Mouse (Mus musculus): ENCODE results near the gene Dusp10.

The Dusp10 gene

DNA sequence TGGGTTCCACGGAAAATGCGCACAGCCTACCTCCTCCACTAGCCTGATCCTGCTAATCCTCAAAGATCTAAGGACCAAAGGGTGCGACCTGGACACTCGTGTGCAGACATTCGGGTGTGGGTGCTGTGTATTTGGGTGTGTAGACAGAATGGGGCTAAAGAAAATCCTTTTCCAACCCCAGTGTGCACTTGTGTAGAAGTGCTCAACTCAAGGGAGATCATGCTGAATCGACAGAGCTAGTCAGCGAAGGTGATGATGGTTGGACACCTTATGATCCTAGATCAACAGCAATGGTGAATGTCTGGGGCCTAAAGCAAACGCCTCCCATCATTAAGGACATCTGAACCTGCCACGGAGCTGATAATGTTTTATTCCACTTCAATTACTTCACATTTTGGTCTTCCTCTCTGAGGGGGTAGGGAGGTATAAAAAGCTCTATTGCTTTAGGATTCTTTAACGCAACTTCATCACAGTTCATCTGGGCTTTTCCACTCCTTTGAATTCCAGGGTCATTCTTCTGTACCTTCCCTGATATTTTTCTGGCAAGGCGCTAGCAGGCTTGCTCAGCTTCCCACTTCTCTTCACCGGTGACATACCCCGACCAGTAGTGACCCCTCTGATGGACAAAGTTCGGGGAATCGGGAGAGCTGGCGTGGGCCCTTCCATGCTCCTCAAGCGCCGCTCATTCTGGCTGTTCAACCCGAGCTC, 19.7 kb downstream of the Dusp10 start:
- DNase-seq, result no peak

DNA sequence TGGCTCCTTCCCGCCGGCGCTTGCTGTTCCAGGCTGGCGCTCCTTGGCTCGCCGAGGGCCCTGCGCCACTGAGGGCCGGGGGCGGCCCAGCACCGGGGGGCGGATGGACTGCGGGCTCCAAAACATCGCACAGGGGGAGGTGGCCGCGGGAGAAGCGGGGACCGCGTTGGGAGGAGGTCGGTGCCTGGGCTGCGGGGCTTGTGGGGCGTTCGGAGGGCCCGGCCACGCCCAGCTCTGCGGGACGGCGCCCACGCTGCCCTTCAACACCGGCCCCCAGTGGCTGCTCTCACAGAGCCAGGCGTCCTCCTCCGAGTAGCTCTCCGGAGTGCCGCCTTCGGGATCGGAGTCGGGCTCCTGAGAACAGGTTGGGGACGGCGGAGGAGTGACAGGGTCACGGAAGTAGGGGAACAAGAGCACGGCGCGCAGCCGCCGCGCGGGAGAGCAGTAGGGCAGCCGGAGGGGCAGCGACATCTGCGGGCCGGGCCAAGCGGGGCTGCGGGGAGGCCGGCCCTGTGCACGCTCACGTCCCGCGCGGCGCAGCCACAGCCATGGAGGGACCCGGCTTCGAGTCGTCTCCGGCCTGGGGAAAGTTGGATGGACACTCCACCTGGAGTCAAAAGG, 20.4 kb downstream of the Dusp10 start:
- DNase-seq, result no peak

DNA sequence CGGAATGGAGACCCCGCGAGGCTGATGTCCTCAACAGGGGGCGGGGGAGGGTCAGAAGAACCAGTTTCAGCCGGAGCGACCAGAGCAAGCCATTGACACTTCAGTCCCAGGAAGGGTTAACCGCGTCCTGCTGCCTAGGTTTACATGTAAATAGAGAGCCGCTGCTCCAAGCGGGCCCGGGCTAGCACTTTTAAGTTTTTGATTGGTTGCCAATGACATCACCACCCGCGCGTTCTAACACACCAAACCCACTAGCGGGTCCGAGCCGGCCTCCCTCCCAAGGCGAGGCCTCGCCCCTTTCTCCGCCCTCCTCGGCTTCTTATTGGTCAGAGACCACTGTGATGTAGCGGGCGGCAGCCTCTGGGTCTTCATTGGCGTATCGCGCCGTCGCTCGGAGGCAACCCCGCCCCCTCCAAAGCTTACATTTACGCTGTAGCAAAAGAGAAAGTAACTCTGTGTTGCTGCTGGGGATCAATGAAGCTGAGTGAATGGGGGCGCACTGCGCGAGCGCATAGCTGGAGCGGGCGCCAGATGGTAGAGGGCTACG, 21.0 kb downstream of the Dusp10 start, which contains the start of gene 1700056E22Rik:
TSS of gene 1700056E22Rik (minus strand) at position 291 of the 547 bp plus-strand sequence.
- peak; percentile 100 for DNase-seq

DNA sequence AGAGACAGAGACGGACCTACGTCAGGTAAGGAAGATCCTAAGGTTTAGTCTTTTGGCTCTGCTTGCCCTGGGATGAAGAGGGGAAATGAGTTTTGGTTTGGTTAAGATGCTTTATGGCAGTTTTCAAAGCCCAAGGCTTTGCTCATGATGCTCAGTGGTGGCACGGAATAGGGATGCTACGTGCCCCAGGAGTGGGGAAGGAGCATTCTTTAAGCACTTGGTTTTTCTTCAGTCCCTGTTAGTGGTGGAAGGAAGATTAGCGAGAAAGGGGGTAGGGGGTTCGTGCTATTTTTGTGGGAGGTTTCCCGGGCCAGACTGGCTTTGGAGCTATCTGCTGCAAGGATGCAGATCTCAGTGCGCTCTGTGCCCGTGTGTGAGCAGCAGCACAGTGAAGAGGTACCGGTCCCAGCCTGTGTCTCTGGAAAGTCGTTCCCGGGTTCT, 21.7 kb downstream of the Dusp10 start:
- no peak for DNase-seq

- no peak for DNase-seq
These were observed 22.3 kb downstream of the Dusp10 start for GRCm38 (mm10) chr1:184035346-184035903.

- no peak for DNase-seq
These were observed 24.7 kb downstream of the Dusp10 start for GRCm38 (mm10) chr1:184037802-184038201.

- DNase-seq, result no peak
These were observed 26.2 kb downstream of the Dusp10 start for GRCm38 (mm10) chr1:184039301-184039700.

GRCm38 (mm10) chr1:184040181-184040580, 27.1 kb downstream of the Dusp10 start:
- no peak for DNase-seq

DNA sequence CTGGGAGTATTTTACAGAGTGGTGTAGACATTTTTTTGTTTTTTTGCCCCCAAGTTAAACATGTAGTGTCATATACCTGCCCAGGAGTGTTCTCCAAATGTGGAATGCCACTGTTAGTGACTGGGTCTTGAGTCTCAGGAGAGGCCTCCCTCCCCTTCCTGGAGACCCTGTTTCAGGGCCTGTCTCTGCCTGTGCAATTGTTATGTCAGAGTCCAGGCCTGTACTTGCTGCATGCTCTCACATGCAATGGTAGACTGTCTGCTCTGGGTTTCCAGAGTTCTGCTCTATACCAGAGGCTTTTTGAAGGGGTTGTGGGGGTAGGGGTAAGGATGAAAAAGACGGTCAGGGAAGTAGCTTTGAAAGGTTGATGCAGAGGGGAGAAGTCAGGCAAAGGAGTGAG, 27.8 kb downstream of the Dusp10 start:
- no peak for DNase-seq

GRCm38 (mm10) chr1:184041778-184042573, 28.9 kb downstream of the Dusp10 start:
- DNase-seq, result no peak

GRCm38 (mm10) chr1:184042745-184043144, 29.6 kb downstream of the Dusp10 start:
- no peak for DNase-seq

GRCm38 (mm10) chr1:184043391-184043790, 30.3 kb downstream of the Dusp10 start:
- DNase-seq, result peak; percentile 29

DNA sequence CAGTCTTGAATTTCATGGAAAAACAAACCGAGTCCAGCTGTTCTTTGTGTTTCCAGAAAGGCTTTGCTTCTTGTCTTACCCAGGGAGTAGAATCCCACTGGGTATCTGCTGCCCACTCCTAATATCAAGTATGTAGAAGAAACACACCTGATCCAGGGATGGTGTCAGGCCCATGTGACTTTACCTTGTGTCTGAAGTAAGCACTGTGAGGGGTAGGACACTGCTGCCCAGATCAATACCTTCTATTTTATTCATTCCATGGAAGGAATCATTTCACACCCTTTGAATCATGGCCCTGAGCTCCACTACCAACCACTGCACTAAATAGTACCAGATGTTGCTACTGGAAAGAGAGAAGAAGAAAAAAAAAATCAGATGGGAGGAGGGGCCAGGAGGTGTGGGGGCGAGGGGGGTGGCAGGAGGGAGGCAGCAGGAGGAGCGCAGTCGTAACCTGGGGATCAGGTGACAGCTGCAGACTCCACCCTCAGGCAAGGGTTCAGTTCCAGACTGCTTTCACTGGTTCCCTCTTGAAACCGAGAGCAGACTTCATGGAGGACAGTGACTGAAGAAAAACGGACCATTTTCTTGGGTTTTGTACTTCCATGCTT, 33.1 kb downstream of the Dusp10 start:
- no peak for DNase-seq

DNA sequence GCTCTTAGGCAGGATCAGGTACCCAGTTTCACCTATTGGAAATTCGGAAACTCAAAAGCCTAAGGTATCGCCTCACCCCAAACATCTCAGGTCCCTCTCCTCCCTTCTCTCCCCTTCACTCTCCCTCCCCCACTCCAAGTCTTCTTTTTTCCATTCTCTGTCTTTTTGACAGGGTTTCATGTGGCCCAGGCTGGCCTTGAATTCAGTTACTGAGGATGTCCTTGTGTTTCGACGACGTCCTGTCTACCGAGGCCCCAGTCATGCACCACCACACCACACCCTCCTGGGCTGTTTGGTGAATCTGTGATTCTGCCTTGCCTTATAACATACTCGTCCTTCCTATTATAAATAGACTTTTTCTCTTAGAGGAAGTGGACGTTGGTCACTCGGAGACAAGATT, 34.7 kb downstream of the Dusp10 start:
- DNase-seq, result no peak

DNA sequence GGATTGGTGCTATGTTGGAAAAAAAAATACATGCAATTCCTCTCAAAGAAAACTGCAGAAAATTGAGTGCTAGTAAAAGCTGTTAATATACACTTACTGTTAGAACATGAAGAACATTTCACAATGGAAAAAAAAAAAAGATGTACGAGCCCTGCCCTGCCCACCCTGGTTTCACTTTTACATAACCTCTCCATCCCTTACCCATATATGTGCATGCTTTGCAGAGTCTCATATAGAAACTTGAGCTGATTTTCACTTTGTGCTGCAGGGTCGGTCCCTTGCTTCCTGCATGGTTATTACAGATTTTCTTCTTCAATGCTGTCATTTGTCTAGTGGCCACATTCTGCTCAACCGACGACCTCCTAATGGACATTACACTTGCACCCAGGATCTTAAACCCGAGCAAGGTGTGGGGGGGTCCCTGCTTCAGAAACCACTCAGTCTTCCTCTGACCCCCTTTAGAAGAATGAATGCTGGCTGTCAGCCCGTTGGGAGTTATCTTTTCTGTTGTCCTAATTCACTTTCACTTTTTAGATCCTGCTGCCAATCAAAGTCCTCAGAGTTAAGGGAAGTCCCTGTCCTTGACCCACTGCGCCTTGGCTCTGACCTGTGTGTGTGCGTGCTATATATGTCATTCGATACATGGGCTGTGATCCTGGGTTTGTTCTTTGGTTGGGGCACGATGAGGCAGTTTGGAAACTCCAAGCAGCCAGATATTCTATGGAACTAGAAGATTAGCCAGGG, 35.7 kb downstream of the Dusp10 start:
- DNase-seq, result no peak

DNA sequence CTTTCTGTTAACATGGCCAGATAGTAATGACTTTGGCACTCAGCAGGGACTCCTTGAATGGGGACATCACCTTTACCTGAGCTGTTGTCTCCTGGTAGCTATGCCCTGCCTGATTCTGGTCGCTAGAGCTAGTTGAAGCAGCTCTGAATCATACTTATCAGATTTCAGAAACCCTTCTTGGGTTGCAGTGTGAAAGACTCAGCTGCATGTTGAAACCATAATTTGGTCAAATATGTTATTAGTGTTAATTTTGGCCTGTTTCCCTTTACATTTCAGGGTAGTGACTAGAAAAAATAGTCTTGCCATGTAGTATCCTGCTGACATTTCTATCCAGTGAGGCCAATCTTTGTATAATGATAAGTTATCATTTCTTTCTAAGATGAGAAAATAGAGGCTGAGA, 38.2 kb downstream of the Dusp10 start:
- no peak for DNase-seq

- no peak for DNase-seq
These were observed 38.7 kb downstream of the Dusp10 start for GRCm38 (mm10) chr1:184051824-184052223.

- DNase-seq, result no peak
These were observed 39.2 kb downstream of the Dusp10 start for GRCm38 (mm10) chr1:184052331-184052730.

DNA sequence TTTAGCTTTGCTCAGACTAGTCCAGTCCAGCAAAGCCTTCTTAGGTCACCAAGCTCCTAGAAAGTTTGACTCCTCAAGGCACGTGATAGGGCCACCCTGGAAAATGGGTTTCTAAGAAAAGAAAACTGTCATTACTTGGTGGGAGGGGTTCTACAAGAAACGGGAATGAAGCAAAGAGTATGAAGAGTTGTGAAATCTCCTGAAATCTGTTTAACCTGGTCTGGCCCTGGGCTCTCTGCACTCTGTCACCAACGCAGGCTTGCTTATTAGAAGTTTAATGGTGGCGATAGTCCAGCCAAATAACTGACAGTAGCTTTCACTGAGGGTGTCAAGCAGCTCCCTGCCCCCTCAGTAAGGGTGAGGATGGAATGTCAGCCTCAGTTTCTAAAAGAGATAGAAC, 40.0 kb downstream of the Dusp10 start:
- no peak for DNase-seq

- DNase-seq, result no peak
These were observed 40.6 kb downstream of the Dusp10 start for GRCm38 (mm10) chr1:184053711-184054110.

- no peak for DNase-seq
These were observed 41.1 kb downstream of the Dusp10 start for GRCm38 (mm10) chr1:184054176-184054575.

GRCm38 (mm10) chr1:184058206-184058605, 45.1 kb downstream of the Dusp10 start:
- no peak for DNase-seq

All from retina, postnatal 1 day (tissue).